Mouse (Mus musculus) T-cell, adult 66 days (primary cell): ENCODE measurements around the gene Olfr1354. TPM values are rescaled to one million over a fixed set of nuclear protein-coding genes. Genes with fewer than 3 reads are reported as not detected.

ENCODE experiments used
- total RNA-seq, 2 experiments: library from RNA; stranded (reverse); gene quantifications; 3 replicates in 1 of 2; 4 replicates in 1 of 2; pipeline ENCODE4 v1.2.4; 2023

The Olfr1354 gene
- total RNA-seq = not detected

DNA sequence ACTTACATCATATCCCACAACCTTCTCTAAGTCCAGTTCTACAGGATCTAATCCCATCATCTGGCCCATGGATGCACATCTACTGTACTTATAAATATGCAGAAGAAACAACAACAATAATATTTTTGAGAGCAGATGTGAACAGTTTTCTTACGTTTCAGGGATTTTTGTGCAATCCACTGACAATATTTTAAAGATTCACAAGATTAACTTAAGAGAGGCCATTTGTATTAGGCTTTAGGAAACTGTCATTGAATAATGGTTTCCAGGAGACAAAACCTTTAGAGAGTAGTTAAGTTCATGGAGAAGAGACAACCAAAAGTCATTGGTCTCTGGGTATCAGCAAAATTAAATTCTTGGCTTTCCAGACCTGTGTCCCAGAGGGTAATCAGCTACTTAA, at the start of gene Olfr1354:
TSS of gene Olfr1354 (plus strand) at position 301 of the 400 bp plus-strand sequence.

DNA sequence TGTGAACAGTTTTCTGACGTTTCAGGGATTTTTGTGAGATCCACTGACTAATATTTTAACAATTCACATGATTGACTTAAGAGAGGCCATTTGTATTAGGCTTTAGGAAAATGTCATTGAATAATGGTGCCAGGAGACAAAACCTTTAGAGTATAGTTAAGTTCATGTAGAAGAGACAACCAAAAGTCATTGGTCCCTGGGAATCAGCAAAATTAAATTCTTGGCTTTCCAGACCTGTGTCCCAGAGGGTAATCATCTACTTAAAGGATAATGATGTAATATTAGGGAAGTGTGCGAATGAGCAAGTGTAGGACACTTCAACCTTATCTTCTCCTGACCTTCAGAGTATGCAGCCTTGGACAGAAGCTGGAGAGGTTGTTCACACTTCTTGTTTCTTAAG, 37.7 kb upstream of the Olfr1354 start, which contains the start of gene Olfr1355:
TSS of gene Olfr1355 (plus strand) at position 301 of the 400 bp plus-strand sequence.

GRCm38 (mm10) chr10:78950336-78950735, 37.4 kb downstream of the Olfr1354 start, which contains the start of gene Olfr8:
TSS of gene Olfr8 (plus strand) at chr10:78950636.

DNA sequence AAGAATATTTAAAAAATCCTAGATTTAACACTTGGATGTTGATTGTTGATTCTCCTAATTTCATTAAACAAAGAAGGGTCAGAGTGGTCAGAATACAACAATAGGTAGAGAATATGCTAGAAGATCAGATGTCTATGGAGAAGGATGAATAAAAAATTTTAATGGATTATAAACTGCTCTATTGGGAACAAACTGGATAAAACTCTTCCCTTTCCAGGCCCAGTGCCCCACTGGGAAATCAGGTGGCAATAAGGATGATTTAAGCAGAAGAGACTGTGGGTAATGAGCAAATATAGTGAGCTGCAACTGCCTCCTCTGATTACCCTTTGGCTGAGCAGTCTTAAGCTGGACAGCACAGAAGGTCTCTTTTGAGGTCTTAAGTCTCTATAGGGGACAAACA, 50.0 kb downstream of the Olfr1354 start, which contains the start of gene Olfr1353:
TSS of gene Olfr1353 (plus strand) at position 301 of the 400 bp plus-strand sequence.

Other genes with a start within 250 kb of the Olfr1354 start
- gene Casp14, start 194.9 kb upstream of the Olfr1354 start, total RNA-seq = not detected
- not detected for gene Ccdc105, start 160.1 kb upstream of the Olfr1354 start, total RNA-seq
- not detected for gene Slc1a6, start 132.7 kb upstream of the Olfr1354 start, total RNA-seq
- not detected for gene Olfr1356, start 61.0 kb upstream of the Olfr1354 start, total RNA-seq
- not detected for gene Olfr1355, start 37.6 kb upstream of the Olfr1354 start, total RNA-seq
- not detected for gene Olfr8, start 37.5 kb downstream of the Olfr1354 start, total RNA-seq
- not detected for gene Olfr1353, start 50.1 kb downstream of the Olfr1354 start, total RNA-seq
- not detected for gene Olfr1352, start 67.9 kb downstream of the Olfr1354 start, total RNA-seq
- gene Olfr1351, start 99.3 kb downstream of the Olfr1354 start, total RNA-seq = not detected
- not detected for gene Olfr57, start 115.6 kb downstream of the Olfr1354 start, total RNA-seq
- gene 2610008E11Rik, start 184.4 kb downstream of the Olfr1354 start, total RNA-seq = 10 to 100 TPM; 19.5 to 22.8 TPM
- not detected for gene Vmn2r80, start 235.6 kb downstream of the Olfr1354 start, total RNA-seq